Mouse (Mus musculus) stomach, postnatal 0 days (tissue): Measurements from ENCODE around the gene Dnah2.

Experiments
- CTCF ChIP-seq: IDR thresholded peaks from 2 replicates; pipeline ENCODE4 v1.5.1; 2016; ENCODE audit warnings: antibody characterized with exemption, low read depth, mild to moderate bottlenecking, moderate library complexity
- EP300 ChIP-seq: optimal IDR thresholded peaks from 2 replicates; pipeline ENCODE3; 2016; ENCODE audit warnings: antibody characterized with exemption

GRCm38 (mm10) chr11:69540700-69541099 is 8.2 kb downstream of the Dnah2 start:
- TF ChIP-seq EP300 (no peak), CTCF (no peak)
